In the genomic region with DNA sequence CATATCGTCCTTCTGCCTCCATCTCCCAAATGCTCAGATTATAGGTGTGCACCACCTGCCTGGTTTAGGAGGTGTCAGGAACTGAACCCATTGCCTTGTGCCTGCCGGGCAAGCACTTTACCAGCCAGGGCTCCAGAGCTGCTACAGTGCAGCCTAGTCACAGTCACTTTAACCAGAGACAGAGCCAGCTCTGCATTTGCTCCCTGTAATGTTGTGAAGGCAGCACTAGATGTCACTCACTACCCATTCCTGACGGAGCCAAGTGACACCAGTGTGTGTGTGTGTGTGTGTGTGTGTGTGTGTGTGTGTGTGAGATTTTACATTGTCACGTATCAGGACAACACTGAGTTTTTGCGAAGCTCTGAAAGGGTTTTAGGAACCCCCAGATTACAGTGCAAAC, we compare ENCODE assay signal across 7 mouse cellular contexts. TPM values are rescaled to one million over a fixed set of nuclear protein-coding genes. Genes with fewer than 3 reads are reported as not detected.
A peak's percentile ranks its signal among the peaks of the same experiment; 100 is the strongest.
DNase-seq lines count a peak whose midpoint lies in the region; ATAC-seq lines count a peak whose summit lies in the region.

No protein-coding gene starts in this region.

- H3K4me2 ChIP-seq in midbrain, embryonic 13.5 days (replicated peaks): no peak overlapping the region
- H3K4me2 ChIP-seq in midbrain, embryonic 11.5 days: no peak overlapping the region
- H3K4me2 ChIP-seq in embryonic facial prominence, embryonic 11.5 days (ENCODE audit: low read depth, low read length): no peak overlapping the region

- H3K36me3 ChIP-seq in midbrain, embryonic 13.5 days: no peaks in the 10 kb centered on the region
- H3K36me3 ChIP-seq in midbrain, embryonic 11.5 days (ENCODE audit: control insufficient read depth, insufficient read depth, low read length): no peaks in the 10 kb centered on the region
- no peaks in the 10 kb centered on the region for H3K36me3 ChIP-seq in embryonic facial prominence, embryonic 11.5 days (replicated peaks; ENCODE audit: control insufficient read depth, insufficient read depth, low read depth, low read length)

- WGBS in midbrain, embryonic 13.5 days: 50% methylated on average over 5 of the region's 5 CpGs
- 60% methylated on average over 5 of the region's 5 CpGs for WGBS in midbrain, embryonic 11.5 days
- WGBS in embryonic facial prominence, embryonic 11.5 days: 51% methylated on average over 5 of the region's 5 CpGs

- H3K9me3 ChIP-seq in midbrain, embryonic 13.5 days: no peaks in the 10 kb centered on the region
- no peaks in the 10 kb centered on the region for H3K9me3 ChIP-seq in midbrain, embryonic 11.5 days (ENCODE audit: control insufficient read depth, low read length)
- no peaks in the 10 kb centered on the region for H3K9me3 ChIP-seq in embryonic facial prominence, embryonic 11.5 days (replicated peaks; ENCODE audit: control insufficient read depth, low read length)

- peak; percentile 62 for ATAC-seq in midbrain, embryonic 13.5 days
- no peak for ATAC-seq in midbrain, embryonic 11.5 days (ENCODE audit: low FRiP score)
- ATAC-seq in embryonic facial prominence, embryonic 11.5 days (replicated peaks; ENCODE audit: insufficient number of reproducible peaks, low FRiP score, low TSS enrichment, low read depth): no peak
- ATAC-seq in megakaryocyte progenitor cell, adult 5-6 weeks (replicated peaks; ENCODE audit: poor library complexity): peak; percentile 75

- no peak overlapping the region for H3K4me3 ChIP-seq in midbrain, embryonic 13.5 days (replicated peaks)
- no peak overlapping the region for H3K4me3 ChIP-seq in midbrain, embryonic 11.5 days (ENCODE audit: low read depth, low read length)
- H3K4me3 ChIP-seq in embryonic facial prominence, embryonic 11.5 days (ENCODE audit: low read depth, low read length): no peak overlapping the region

- H3K9ac ChIP-seq in midbrain, embryonic 13.5 days (replicated peaks): no peak overlapping the region
- no peak overlapping the region for H3K9ac ChIP-seq in midbrain, embryonic 11.5 days (ENCODE audit: low read length)
- no peak overlapping the region for H3K9ac ChIP-seq in embryonic facial prominence, embryonic 11.5 days (replicated peaks; ENCODE audit: low read length)

- no peak for DNase-seq in midbrain, embryonic 11.5 days (ENCODE audit: low spot score, missing footprints)
- peak; percentile 11 for DNase-seq in adrenal gland, adult 8-10 months
- DNase-seq in embryonic facial prominence, embryonic 11.5 days (ENCODE audit: low spot score): peak; percentile 59
- peak; percentile 54 to 63 for DNase-seq in kidney, postnatal 4 days
- DNase-seq in urinary bladder, adult 18-20 months (ENCODE audit: low spot score in 2 of 2): no peak

- H3K27me3 ChIP-seq in midbrain, embryonic 13.5 days: no peaks in the 10 kb centered on the region
- no peaks in the 10 kb centered on the region for H3K27me3 ChIP-seq in midbrain, embryonic 11.5 days (ENCODE audit: control insufficient read depth, insufficient read depth, low read length)
- no peaks in the 10 kb centered on the region for H3K27me3 ChIP-seq in embryonic facial prominence, embryonic 11.5 days (ENCODE audit: control insufficient read depth, insufficient read depth, low read length)

- no peak overlapping the region for H3K27ac ChIP-seq in midbrain, embryonic 13.5 days
- H3K27ac ChIP-seq in midbrain, embryonic 11.5 days (ENCODE audit: low read depth, low read length): no peak overlapping the region
- H3K27ac ChIP-seq in embryonic facial prominence, embryonic 11.5 days (replicated peaks; ENCODE audit: low read depth, low read length): no peak overlapping the region

- no peaks in the 10 kb centered on the region for H3K4me1 ChIP-seq in midbrain, embryonic 13.5 days (replicated peaks)
- H3K4me1 ChIP-seq in midbrain, embryonic 11.5 days (ENCODE audit: control insufficient read depth, insufficient read depth, low read length): no peaks in the 10 kb centered on the region
- no peaks in the 10 kb centered on the region for H3K4me1 ChIP-seq in embryonic facial prominence, embryonic 11.5 days (ENCODE audit: control insufficient read depth, insufficient read depth, low read length)

RNA-seq across cellular contexts. Expression of a gene that starts 4.0 kb away (rescaled TPM):
- not detected in 2 replicates for polyA plus RNA-seq in midbrain, embryonic 13.5 days (2015; fragmentation: Nextera tagmentation; extraction: Ambion mirVana)
- not detected in 2 replicates for polyA plus RNA-seq in midbrain, embryonic 11.5 days (2014; fragmentation: Nextera tagmentation; extraction: Ambion mirVana)
- not detected for total RNA-seq in adrenal gland, adult 8-10 months (2022)
- polyA plus RNA-seq in embryonic facial prominence, embryonic 11.5 days (2014; fragmentation: Nextera tagmentation; extraction: Ambion mirVana): not detected in 2 replicates
- 0.27 TPM in 1 of 2 replicates, not detected in the other for total RNA-seq in megakaryocyte progenitor cell, adult 5-6 weeks (2015)
- total RNA-seq in megakaryocyte progenitor cell, adult 5-6 weeks (2017): not detected in 2 replicates

RNA-seq across cellular contexts. Expression of a gene that starts 30.9 kb away (rescaled TPM):
- polyA plus RNA-seq in midbrain, embryonic 13.5 days (2015; fragmentation: Nextera tagmentation; extraction: Ambion mirVana): 22.3 and 26.8 TPM in 2 replicates
- 21.8 and 22.0 TPM in 2 replicates for polyA plus RNA-seq in midbrain, embryonic 11.5 days (2014; fragmentation: Nextera tagmentation; extraction: Ambion mirVana)
- 10 to 100 TPM; 15.1 to 24.5 (median 20.4) TPM for total RNA-seq in adrenal gland, adult 8-10 months (2022)
- 18.7 and 19.9 TPM in 2 replicates for polyA plus RNA-seq in embryonic facial prominence, embryonic 11.5 days (2014; fragmentation: Nextera tagmentation; extraction: Ambion mirVana)
- 36.0 and 38.8 TPM in 2 replicates for total RNA-seq in megakaryocyte progenitor cell, adult 5-6 weeks (2015)
- 47.5 and 67.4 TPM in 2 replicates for total RNA-seq in megakaryocyte progenitor cell, adult 5-6 weeks (2017)

RNA-seq across cellular contexts. Expression of a gene that starts 46.5 kb away (rescaled TPM):
- 61.1 and 62.4 TPM in 2 replicates for polyA plus RNA-seq in midbrain, embryonic 13.5 days (2015; fragmentation: Nextera tagmentation; extraction: Ambion mirVana)
- 107 and 114 TPM in 2 replicates for polyA plus RNA-seq in midbrain, embryonic 11.5 days (2014; fragmentation: Nextera tagmentation; extraction: Ambion mirVana)
- total RNA-seq in adrenal gland, adult 8-10 months (2022): 100 to 1,000 TPM; 412 to 817 (median 632) TPM
- 133 and 139 TPM in 2 replicates for polyA plus RNA-seq in embryonic facial prominence, embryonic 11.5 days (2014; fragmentation: Nextera tagmentation; extraction: Ambion mirVana)
- 61.8 and 69.7 TPM in 2 replicates for total RNA-seq in megakaryocyte progenitor cell, adult 5-6 weeks (2015)
- total RNA-seq in megakaryocyte progenitor cell, adult 5-6 weeks (2017): 65.1 and 82.6 TPM in 2 replicates

RNA-seq across cellular contexts. Expression of a gene that starts 46.6 kb away (rescaled TPM):
- polyA plus RNA-seq in midbrain, embryonic 13.5 days (2015; fragmentation: Nextera tagmentation; extraction: Ambion mirVana): 72.2 and 73.2 TPM in 2 replicates
- 75.1 and 87.0 TPM in 2 replicates for polyA plus RNA-seq in midbrain, embryonic 11.5 days (2014; fragmentation: Nextera tagmentation; extraction: Ambion mirVana)
- total RNA-seq in adrenal gland, adult 8-10 months (2022): 100 to 1,000 TPM; 363 to 446 (median 399) TPM
- polyA plus RNA-seq in embryonic facial prominence, embryonic 11.5 days (2014; fragmentation: Nextera tagmentation; extraction: Ambion mirVana): 101 and 102 TPM in 2 replicates
- total RNA-seq in megakaryocyte progenitor cell, adult 5-6 weeks (2015): 49.5 and 54.4 TPM in 2 replicates
- total RNA-seq in megakaryocyte progenitor cell, adult 5-6 weeks (2017): 133 and 148 TPM in 2 replicates

Comparison
In these comparisons a context has a peak if more than half of its experiments do, and no peak if none do; other contexts are left out.
1. ATAC-seq: peak in midbrain, embryonic 13.5 days (single experiment) and megakaryocyte progenitor cell, adult 5-6 weeks (single experiment); none in midbrain, embryonic 11.5 days (single experiment) and embryonic facial prominence, embryonic 11.5 days (single experiment).
2. DNase-seq: peak in adrenal gland, adult 8-10 months (single experiment), embryonic facial prominence, embryonic 11.5 days (single experiment) and kidney, postnatal 4 days (2 of 2); none in midbrain, embryonic 11.5 days (single experiment) and urinary bladder, adult 18-20 months (0 of 2).